Mouse (Mus musculus): Measurements from ENCODE around the gene Lypd4. TPM values are rescaled to one million over a fixed set of nuclear protein-coding genes. Genes with fewer than 3 reads are reported as not detected.
A peak's percentile ranks its signal among the peaks of the same experiment; 100 is the strongest.

Gene Lypd4
- polyA plus RNA-seq, 1 experiment from 2014 or later: not detected

- Histone ChIP-seq H3K36me3 (ENCODE audit: control insufficient read depth, insufficient read depth) (peaks cover 29% of the 10 kb centered on the region), H3K4me2 (ENCODE audit: low read depth, low read length) (peak within 1 kb of the TSS; percentile 77), H3K4me3 (ENCODE audit: low read depth, low read length) (peak within 1 kb of the TSS; percentile 79), H3K4me1 (ENCODE audit: control insufficient read depth, low read depth, low read length) (peaks cover 34% of the 10 kb centered on the region), H3K9ac (ENCODE audit: low read depth, low read length) (peak within 1 kb of the TSS; percentile 91), H3K27me3 (ENCODE audit: control insufficient read depth, insufficient read depth, low read depth, low read length) (no peaks in the 10 kb centered on the region), H3K27ac (ENCODE audit: low read length) (peak within 1 kb of the TSS; percentile 98), H3K9me3 (replicated peaks; ENCODE audit: control insufficient read depth, low read length) (no peaks in the 10 kb centered on the region)
- under 1% methylated on average over 57 of the region's 57 CpGs for WGBS (ENCODE audit: insufficient replicate concordance)
- ATAC-seq (ENCODE audit: low read depth): peak; percentile 91
Measured at GRCm38 (mm10) chr7:24883896-24884692, 14.4 kb upstream of the Lypd4 start, which contains the start of gene Rps19. TSS of gene Rps19 (plus strand) at chr7:24884371.

DNA sequence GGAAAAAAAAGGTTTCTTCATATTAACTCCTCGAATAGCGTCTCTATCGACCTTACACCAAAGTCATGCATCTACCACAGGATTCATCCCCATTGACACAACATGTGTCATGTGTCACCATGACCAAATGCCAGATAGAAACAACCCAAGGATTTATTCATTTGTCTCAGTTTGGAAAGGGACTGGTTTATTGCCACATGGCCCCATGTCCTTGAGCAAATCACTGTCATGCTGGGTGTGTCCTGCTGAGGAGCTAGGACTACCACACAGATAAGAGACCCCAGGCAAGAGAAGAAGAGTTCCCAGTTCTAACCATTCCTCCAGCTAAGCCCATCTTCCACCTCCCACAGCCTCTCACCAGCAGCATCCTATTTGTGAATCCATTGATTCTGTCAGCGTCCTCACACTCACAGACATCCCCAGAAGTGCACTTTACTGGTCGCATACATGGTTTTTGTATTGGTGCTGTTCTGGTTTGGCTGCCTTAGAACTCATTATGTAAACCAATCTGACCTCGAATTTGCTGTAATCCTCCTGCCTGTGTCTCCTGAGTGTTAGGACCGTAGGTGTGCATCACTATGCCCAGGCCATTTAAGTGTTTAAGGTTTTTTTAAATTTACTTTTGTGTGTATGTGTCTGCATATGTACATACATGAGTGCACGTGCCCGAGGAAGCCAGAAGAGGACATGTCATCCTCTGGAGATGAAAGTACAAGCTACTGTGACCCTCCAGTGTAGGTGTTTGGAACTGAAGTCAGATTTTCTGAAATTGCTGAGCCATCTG lies 12.9 kb upstream of the Lypd4 start:
- no peak overlapping the region for H3K4me2 ChIP-seq (ENCODE audit: low read depth, low read length)
- no peaks in the 10 kb centered on the region for H3K9me3 ChIP-seq (replicated peaks; ENCODE audit: control insufficient read depth, low read length)
- WGBS (ENCODE audit: insufficient replicate concordance): 82% methylated on average over 9 of the region's 9 CpGs
- no peak for ATAC-seq (ENCODE audit: low read depth)
- no peak overlapping the region for H3K4me3 ChIP-seq (ENCODE audit: low read depth, low read length)
- peaks cover 30% of the 10 kb centered on the region for H3K4me1 ChIP-seq (ENCODE audit: control insufficient read depth, low read depth, low read length)
- no peaks in the 10 kb centered on the region for H3K27me3 ChIP-seq (ENCODE audit: control insufficient read depth, insufficient read depth, low read depth, low read length)
- no peak overlapping the region for H3K9ac ChIP-seq (ENCODE audit: low read depth, low read length)
- peaks cover 15% of the 10 kb centered on the region for H3K36me3 ChIP-seq (ENCODE audit: control insufficient read depth, insufficient read depth)
- H3K27ac ChIP-seq (ENCODE audit: low read length): no peak overlapping the region

DNA sequence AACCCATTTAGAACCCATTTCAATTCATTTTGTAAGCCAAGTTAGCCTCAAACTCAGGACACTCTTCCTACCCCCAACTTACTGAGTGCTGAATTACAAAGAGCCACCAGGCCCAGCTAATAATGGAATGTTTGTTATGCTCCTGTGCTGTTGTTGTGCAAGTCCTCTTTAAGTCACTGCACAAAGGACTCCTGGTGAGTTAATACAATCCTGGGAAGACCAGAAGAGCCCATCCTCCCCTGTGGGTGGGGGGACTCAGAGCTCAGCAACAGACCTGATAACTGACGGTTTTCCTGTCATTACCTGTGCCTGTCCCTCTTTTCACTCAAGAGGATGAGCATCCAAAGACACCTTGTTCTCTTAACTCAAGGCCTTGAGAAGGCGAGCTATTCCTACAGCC lies 9.9 kb upstream of the Lypd4 start:
- 56% methylated on average over 2 of the region's 2 CpGs for WGBS (ENCODE audit: insufficient replicate concordance)
- no peak overlapping the region for H3K27ac ChIP-seq (ENCODE audit: low read length)
- no peak overlapping the region for H3K9ac ChIP-seq (ENCODE audit: low read depth, low read length)

GRCm38 (mm10) chr7:24877588-24877987 lies 7.8 kb upstream of the Lypd4 start:
- no peak for ATAC-seq (ENCODE audit: low read depth)
- Histone ChIP-seq H3K4me1 (ENCODE audit: control insufficient read depth, low read depth, low read length) (no peaks in the 10 kb centered on the region), H3K9ac (ENCODE audit: low read depth, low read length) (no peak overlapping the region), H3K27ac (ENCODE audit: low read length) (no peak overlapping the region), H3K4me3 (ENCODE audit: low read depth, low read length) (no peak overlapping the region), H3K36me3 (ENCODE audit: control insufficient read depth, insufficient read depth) (no peaks in the 10 kb centered on the region), H3K9me3 (replicated peaks; ENCODE audit: control insufficient read depth, low read length) (no peaks in the 10 kb centered on the region), H3K4me2 (ENCODE audit: low read depth, low read length) (no peak overlapping the region), H3K27me3 (ENCODE audit: control insufficient read depth, insufficient read depth, low read depth, low read length) (peaks cover under 1% of the 10 kb centered on the region)
- 55% methylated on average over 3 of the region's 3 CpGs for WGBS (ENCODE audit: insufficient replicate concordance)

More for the DNA sequence above, 9.9 kb upstream of the Lypd4 start:
- H3K4me1 ChIP-seq (ENCODE audit: control insufficient read depth, low read depth, low read length): peaks cover 7% of the 10 kb centered on the region
- H3K27me3 ChIP-seq (ENCODE audit: control insufficient read depth, insufficient read depth, low read depth, low read length): no peaks in the 10 kb centered on the region; the same call in 1 of the 2 replicates
- no peak for ATAC-seq (ENCODE audit: low read depth)
- no peaks in the 10 kb centered on the region for H3K36me3 ChIP-seq (ENCODE audit: control insufficient read depth, insufficient read depth)
- H3K4me3 ChIP-seq (ENCODE audit: low read depth, low read length): no peak overlapping the region
- no peak overlapping the region for H3K4me2 ChIP-seq (ENCODE audit: low read depth, low read length)
- H3K9me3 ChIP-seq (replicated peaks; ENCODE audit: control insufficient read depth, low read length): no peaks in the 10 kb centered on the region

- H3K9me3 ChIP-seq (replicated peaks; ENCODE audit: control insufficient read depth, low read length): no peaks in the 10 kb centered on the region
- 59% methylated on average over 17 of the region's 17 CpGs for WGBS (ENCODE audit: insufficient replicate concordance)
- H3K36me3 ChIP-seq (ENCODE audit: control insufficient read depth, insufficient read depth): no peaks in the 10 kb centered on the region
- H3K27me3 ChIP-seq (ENCODE audit: control insufficient read depth, insufficient read depth, low read depth, low read length): peaks cover 15% of the 10 kb centered on the region
- H3K27ac ChIP-seq (ENCODE audit: low read length): no peak overlapping the region
- ATAC-seq (ENCODE audit: low read depth): no peak
- H3K9ac ChIP-seq (ENCODE audit: low read depth, low read length): no peak overlapping the region
- H3K4me1 ChIP-seq (ENCODE audit: control insufficient read depth, low read depth, low read length): no peaks in the 10 kb centered on the region
- H3K4me3 ChIP-seq (ENCODE audit: low read depth, low read length): no peak overlapping the region
- H3K4me2 ChIP-seq (ENCODE audit: low read depth, low read length): no peak overlapping the region
Measured at GRCm38 (mm10) chr7:24869080-24869479, 661 bp downstream of the Lypd4 start.

DNA sequence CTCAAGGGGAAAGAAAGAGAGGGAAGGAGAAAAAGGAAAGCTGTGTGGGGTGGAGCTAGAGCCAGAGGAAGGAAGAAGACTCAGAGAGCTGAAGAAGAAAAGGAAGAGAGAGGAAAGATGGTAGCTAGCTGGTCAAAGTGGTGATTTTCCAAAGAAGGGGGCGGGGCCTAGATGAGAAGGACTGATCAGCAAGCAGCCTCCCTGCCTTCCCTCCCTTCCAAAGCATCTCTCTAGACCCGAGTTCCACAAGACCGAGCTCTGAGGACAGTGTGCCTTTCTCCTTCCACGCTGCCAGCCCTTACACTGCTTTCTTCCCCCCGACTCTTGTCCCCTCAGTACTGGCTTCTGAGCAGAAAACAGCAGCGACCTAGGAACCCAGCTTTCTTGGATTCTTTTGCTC lies 5.6 kb downstream of the Lypd4 start:
- H3K36me3 ChIP-seq (ENCODE audit: control insufficient read depth, insufficient read depth): no peaks in the 10 kb centered on the region
- H3K9me3 ChIP-seq (replicated peaks; ENCODE audit: control insufficient read depth, low read length): no peaks in the 10 kb centered on the region
- H3K27ac ChIP-seq (ENCODE audit: low read length): no peak overlapping the region
- H3K4me2 ChIP-seq (ENCODE audit: low read depth, low read length): no peak overlapping the region
- H3K4me3 ChIP-seq (ENCODE audit: low read depth, low read length): no peak overlapping the region
- peaks cover 15% of the 10 kb centered on the region for H3K4me1 ChIP-seq (ENCODE audit: control insufficient read depth, low read depth, low read length)
- no peak for ATAC-seq (ENCODE audit: low read depth)
- H3K9ac ChIP-seq (ENCODE audit: low read depth, low read length): no peak overlapping the region
- WGBS (ENCODE audit: insufficient replicate concordance): 32% methylated on average over 6 of the region's 6 CpGs
- H3K27me3 ChIP-seq (ENCODE audit: control insufficient read depth, insufficient read depth, low read depth, low read length): peaks cover 4% of the 10 kb centered on the region

DNA sequence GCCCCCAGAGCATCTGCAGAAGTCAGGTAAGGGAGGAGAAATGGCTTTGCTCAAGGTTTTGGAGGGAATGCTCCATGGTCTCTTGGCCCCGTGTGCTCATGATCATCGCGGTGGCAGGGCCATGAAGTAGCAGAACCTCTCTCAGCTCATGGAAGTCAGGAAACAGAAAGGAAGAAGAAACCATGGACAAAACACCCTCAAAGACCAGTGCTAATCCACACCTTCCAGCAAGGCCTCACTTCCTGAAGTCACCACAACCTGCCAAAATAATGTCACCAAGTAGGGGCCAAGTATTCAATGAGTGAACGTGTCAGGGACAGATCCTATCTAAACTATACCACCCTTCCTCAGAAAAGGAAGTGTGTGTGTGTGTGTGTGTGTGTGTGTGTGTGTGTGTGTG lies 6.9 kb downstream of the Lypd4 start:
- Histone ChIP-seq H3K36me3 (ENCODE audit: control insufficient read depth, insufficient read depth) (no peaks in the 10 kb centered on the region), H3K27me3 (ENCODE audit: control insufficient read depth, insufficient read depth, low read depth, low read length) (no peaks in the 10 kb centered on the region), H3K9me3 (replicated peaks; ENCODE audit: control insufficient read depth, low read length) (no peaks in the 10 kb centered on the region), H3K27ac (ENCODE audit: low read length) (0 out of 2 replicates have a peak overlapping the region, but pooled peaks have one; percentile 31), H3K9ac (ENCODE audit: low read depth, low read length) (no peak overlapping the region), H3K4me3 (ENCODE audit: low read depth, low read length) (no peak overlapping the region), H3K4me1 (ENCODE audit: control insufficient read depth, low read depth, low read length) (peaks cover 28% of the 10 kb centered on the region), H3K4me2 (ENCODE audit: low read depth, low read length) (no peak overlapping the region)
- WGBS (ENCODE audit: insufficient replicate concordance): 44% methylated on average over 4 of the region's 4 CpGs
- no peak for ATAC-seq (ENCODE audit: low read depth)

DNA sequence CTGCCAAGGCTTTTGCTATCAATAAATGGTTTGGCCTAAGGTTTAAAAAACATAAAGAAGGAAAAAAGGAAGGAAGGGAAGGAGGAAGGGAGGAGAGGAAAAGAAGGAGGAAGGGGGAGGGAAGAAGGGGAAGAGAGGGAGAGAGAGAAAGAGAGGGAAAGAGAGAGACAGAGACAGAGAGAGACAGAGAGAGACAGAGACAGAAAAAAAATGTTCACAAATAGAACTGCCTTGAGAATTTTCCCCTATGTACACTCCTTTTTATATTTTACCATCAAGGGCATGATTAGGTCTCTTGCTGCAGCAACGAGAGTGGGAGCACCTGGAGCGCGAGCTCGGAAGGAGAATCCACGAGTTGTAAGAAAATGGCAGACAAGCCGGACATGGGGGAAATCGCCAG lies 7.8 kb downstream of the Lypd4 start, which contains the start of gene Gm9844:
Gene Gm9844 (plus strand): TSS at position 301 of the 400 bp plus-strand sequence.
- no peak for ATAC-seq (ENCODE audit: low read depth)
- Histone ChIP-seq H3K27ac (ENCODE audit: low read length) (0 out of 2 replicates have a peak within 1 kb of the TSS, but pooled peaks have one; percentile 33), H3K27me3 (ENCODE audit: control insufficient read depth, insufficient read depth, low read depth, low read length) (no peaks in the 10 kb centered on the region), H3K4me2 (ENCODE audit: low read depth, low read length) (no peak within 1 kb of the TSS), H3K4me1 (ENCODE audit: control insufficient read depth, low read depth, low read length) (peaks cover 37% of the 10 kb centered on the region), H3K4me3 (ENCODE audit: low read depth, low read length) (no peak within 1 kb of the TSS), H3K9me3 (replicated peaks; ENCODE audit: control insufficient read depth, low read length) (no peaks in the 10 kb centered on the region), H3K36me3 (ENCODE audit: control insufficient read depth, insufficient read depth) (no peaks in the 10 kb centered on the region), H3K9ac (ENCODE audit: low read depth, low read length) (no peak within 1 kb of the TSS)
- 71% methylated on average over 7 of the region's 7 CpGs for WGBS (ENCODE audit: insufficient replicate concordance)

DNA sequence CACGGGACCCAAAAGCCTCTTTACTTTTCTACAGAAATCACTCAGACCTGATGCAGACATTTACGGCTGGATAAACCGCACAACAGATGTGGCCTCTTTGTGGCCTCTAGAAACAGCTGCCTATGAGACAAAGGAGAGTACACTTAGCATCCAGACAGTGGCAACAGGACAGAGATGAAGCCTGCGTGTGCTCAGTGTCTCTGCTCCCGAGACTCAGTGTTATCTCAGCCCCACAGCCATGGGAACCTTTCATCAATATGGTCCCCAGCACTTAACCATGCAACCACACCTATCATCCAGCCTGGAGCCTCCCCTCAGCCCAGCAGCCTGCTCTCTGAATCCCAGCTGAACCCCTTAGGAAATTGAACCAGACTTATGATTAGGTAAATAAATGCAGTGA lies 10.5 kb downstream of the Lypd4 start:
- Histone ChIP-seq H3K4me1 (ENCODE audit: control insufficient read depth, low read depth, low read length) (peaks cover 49% of the 10 kb centered on the region), H3K4me3 (ENCODE audit: low read depth, low read length) (no peak overlapping the region), H3K9ac (ENCODE audit: low read depth, low read length) (peak overlapping the region; percentile 67), H3K9me3 (replicated peaks; ENCODE audit: control insufficient read depth, low read length) (no peaks in the 10 kb centered on the region), H3K27me3 (ENCODE audit: control insufficient read depth, insufficient read depth, low read depth, low read length) (no peaks in the 10 kb centered on the region), H3K27ac (ENCODE audit: low read length) (peak overlapping the region; percentile 97), H3K4me2 (ENCODE audit: low read depth, low read length) (peak overlapping the region; percentile 55), H3K36me3 (ENCODE audit: control insufficient read depth, insufficient read depth) (no peaks in the 10 kb centered on the region)
- 28% methylated on average over 5 of the region's 5 CpGs for WGBS (ENCODE audit: insufficient replicate concordance)
- ATAC-seq (ENCODE audit: low read depth): peak; percentile 100

Data from liver, embryonic 16.5 days (tissue).